Mouse (Mus musculus): ENCODE data around the gene Gas1.

Gas1 gene

GRCm38 (mm10) chr13:60173591-60174524, 3.3 kb downstream of the Gas1 start:
- in situ Hi-C loops (cut with MboI, MseI): no loop called here

GRCm38 (mm10) chr13:60173186-60173585, 4.0 kb downstream of the Gas1 start:
- in situ Hi-C loops (cut with MboI, MseI): no loop called here

DNA sequence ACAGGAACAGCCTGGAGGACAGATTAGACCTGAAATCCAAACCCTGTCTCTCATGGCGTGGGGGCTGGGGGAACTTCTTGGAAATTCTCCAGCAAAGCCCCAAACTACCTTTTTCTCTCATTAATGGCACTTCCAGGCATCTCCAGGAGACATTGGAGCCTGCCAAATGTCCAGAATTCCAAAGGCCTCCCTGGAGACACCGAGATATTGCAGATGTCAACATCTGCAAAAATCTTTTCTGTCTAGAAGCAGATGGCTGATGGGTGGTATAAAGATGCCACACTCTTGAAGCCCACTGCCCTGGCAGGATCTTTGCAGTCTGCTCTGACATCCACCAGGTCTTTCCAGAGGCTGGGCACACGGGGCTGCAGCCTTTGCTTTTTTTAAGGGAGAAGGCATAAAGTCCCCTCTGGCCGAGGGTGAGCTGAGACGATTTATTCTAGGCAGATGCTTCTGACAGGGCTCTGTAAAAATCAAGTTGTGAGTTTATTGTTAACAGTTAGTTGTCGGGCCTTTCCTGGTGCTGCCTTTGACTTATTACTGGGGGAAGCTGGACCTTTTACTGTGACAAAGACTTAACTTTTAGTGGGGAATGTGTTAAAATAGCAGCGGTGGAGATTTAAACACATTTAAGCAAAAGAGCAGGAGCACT, 4.7 kb downstream of the Gas1 start:
- in situ Hi-C loops (cut with MboI, MseI): no loop called here

- in situ Hi-C loops (cut with MboI, MseI): no loop called here
Measured at GRCm38 (mm10) chr13:60171781-60172180, 5.4 kb downstream of the Gas1 start.

DNA sequence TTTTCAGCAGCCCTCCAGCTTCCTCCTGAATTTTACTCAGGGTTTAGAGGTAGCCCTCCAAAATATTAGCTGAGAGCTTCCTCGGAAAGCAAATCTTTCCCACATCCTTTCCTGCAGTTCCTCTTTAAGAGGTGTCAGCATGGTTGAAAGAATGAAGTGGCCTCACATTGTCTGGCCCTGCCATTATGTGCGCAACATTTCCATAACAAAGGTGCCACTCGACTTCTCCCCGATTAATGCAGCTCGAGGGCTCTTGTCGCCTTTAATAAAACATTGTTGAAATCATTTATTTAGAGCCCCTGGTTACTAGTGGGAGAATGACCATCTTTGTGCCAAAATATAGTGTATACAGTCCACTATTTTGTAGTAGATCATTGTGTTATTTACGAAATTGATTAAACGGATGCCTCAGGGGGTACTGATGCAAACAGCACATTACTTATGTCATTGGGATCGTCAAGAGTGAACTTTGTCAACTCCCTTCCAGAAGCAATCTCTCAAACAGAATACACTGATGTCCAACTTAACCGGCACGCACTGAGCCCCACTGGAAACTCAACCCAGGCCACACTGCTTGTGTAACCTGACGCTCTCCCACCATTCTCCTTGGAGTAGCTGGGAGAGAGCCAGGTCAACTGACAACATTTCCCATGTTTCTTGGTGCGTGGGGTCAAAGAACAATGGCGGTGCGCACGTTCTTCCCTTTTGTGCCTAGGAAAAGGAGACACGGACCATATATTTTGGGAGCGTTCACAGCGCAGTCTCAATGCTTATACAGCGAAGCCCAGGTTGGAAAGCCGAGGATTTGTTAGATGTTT, 6.1 kb downstream of the Gas1 start:
- in situ Hi-C loops (cut with MboI, MseI): no loop called here

DNA sequence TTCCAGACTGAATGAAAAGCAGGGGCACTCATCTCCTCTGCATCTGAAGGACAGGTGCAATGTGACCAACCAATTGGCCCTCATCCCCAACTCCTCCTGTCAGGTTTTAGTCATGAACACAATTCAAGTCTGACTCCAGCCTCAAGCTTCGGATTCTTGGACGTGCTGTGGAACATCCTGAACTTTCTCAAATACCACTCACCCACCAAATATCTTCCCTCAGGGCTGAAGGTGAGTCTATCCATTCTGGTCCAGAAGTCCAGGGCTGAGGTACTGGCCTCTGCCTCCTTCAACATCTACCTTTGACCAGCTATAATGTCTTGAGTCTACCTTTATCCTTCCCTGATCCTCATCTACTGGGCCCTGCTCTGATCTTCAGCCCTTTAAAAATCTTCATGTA, 8.1 kb downstream of the Gas1 start:
- in situ Hi-C loops (cut with MboI, MseI): no loop called here

DNA sequence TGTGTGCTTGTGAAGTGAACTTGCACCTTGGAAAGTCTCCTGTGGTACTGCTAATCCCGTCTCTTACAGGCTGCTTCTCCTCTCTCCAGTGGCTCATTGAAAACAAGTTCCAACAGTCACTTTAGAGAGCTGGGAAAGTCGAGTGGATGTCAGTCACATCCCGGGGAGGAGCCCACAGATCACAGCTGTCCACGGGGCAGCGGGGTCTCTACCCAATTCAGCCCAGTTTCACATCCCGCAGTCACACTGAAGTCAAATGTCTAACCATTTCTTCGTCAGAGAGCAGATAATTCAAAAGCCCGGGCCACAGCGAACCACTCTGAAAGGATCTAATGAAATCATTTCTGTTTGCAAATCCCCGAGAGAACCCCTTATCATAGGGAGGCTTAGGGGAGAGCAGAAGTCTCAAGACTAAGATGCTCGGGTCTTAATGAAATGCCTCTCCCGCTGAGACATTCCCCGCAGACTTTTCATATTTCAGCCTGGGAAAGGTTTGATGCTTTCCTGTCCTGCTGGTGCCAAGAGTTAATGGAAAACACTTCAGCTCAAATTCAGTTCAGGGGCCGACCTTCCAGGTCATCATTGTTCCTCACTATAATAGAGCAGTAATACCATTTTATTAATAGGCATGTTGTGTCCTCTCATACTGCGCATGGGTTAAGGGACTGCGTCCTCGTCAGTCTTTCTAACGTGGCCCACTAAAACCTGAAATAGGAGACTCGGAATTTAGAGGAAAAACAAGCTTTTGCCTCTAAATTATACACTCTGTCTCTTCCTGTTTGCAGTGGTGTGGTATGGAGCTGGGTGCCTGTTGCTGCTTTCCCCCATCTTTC, 20.7 kb downstream of the Gas1 start:
- in situ Hi-C loops (cut with MboI, MseI): no loop called here

GRCm38 (mm10) chr13:60154170-60154569, 23.0 kb downstream of the Gas1 start:
- in situ Hi-C loops (cut with MboI, MseI): no loop called here

GRCm38 (mm10) chr13:60148235-60148634, 28.9 kb downstream of the Gas1 start:
- in situ Hi-C loops (cut with MboI, MseI): no loop called here

DNA sequence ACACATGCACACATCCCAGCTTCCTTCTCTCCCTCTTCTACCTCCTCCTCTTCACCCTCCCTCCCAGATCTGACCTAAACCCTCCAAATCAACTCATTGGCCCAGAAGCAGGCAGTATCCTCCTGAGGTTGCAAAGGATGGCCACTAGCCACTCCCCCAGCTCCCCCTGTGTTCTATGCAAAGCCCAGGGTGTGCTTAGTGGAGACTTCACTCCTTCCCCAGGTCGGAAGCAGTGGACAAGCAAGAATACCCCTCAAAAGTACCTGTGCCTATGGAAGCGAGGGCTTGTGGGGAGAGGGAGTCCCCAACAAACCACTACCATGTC, 29.3 kb downstream of the Gas1 start:
- in situ Hi-C loops (cut with MboI, MseI): no loop called here

DNA sequence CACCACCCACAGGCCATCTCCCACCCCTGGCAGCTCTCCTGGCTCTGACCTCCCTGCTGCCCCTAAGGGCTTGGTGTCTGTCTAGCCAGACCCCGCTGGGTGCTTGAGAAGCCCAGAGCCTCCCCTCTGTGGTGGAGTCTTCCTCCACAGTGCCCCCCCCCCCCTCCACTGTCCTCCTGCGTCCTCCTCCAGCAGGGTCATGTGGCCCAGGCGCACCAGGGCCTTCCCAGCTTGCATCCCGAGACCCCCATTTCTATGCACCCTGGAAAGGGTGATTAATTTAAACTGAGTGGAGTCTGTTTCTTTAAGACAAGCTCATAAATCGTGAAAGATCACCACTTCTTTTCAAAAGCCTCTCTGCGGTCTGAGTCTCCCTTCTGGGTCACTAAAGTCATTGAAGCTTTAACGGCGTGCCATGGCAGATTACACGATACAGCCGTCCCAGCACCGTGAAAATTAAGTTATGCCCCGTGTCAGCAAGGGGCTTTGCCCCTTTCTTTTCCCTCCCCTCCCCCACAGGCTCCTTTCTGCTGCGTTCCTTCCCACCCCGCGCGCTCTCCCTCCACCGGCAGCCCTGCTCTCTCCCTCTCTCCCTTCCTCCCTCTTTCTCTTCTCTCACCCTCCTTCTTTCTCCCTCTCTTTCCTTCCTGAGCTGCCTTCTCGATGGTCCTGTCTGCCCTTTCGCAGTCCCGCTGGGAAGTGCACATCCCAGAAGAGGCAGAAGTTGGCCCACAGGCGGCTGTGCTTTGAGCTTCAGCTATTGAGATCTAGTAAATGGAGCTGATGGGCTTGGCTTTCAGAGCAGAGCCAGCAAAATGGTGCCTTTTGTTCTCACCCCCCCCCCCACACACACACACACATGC, 29.9 kb downstream of the Gas1 start:
- in situ Hi-C loops (cut with MboI, MseI): no loop called here

DNA sequence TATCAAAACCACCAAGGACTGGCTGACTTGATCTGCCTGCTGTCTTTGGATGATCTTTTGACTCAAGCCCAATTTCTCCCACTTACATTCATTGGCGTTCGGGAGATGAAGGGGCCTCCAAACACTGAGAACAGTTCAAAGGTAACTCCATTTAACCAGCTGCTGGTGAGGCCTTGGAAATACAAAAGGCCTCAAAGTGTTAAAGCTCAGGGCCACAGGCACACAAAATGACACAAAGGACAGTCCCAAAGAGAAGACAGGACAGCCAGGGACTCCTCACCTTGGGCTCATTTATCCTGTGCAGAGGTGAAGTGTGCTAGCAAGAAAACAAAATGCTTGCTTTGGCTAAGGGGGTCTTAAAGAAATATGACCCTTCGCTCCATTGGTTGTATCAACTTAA, 30.9 kb downstream of the Gas1 start:
- in situ Hi-C loops (cut with MboI, MseI): no loop called here

- in situ Hi-C loops (cut with MboI, MseI): loop anchor here (5.0 kb wide), 1 partner anchor 100 kb away; no protein-coding TSS in a partner anchor
Measured at GRCm38 (mm10) chr13:60136962-60137361, 40.2 kb downstream of the Gas1 start.

- in situ Hi-C loops (cut with MboI, MseI): no loop called here
Measured at GRCm38 (mm10) chr13:60134439-60134799, 42.7 kb downstream of the Gas1 start.

DNA sequence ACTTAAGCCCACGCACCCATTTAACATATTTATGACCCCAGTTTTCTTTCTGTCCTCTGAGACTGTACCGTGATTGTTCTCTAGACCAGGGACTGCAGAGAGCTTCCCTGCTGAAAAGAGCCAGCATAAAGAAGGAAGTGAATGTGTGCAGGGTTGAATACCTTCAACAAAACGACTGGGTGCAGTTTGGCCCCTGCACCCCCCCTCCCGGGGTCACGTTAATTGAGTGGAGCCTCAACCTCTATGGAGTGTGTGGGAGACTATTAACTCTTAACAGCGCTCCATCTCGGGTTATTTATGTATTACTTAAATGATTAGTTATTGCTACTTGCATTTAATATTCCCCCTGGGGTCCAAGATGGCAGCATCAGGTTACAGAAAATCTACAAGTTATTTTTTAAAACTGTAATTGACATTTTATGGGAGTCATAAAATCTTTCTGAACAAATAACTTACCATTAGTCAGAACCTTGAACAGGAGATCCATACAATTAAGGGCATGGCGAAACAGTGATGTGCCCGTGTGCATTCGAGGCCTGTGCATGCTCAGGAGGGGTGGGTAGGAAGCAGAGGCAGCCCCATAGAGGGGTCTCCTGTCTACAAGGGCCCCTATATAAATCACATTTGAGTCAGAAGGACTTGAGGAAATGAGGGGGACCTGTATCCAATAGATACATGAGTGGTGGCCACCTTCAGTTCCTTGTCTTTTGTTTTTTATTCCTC, 43.3 kb downstream of the Gas1 start:
- in situ Hi-C loops (cut with MboI, MseI): no loop called here

DNA sequence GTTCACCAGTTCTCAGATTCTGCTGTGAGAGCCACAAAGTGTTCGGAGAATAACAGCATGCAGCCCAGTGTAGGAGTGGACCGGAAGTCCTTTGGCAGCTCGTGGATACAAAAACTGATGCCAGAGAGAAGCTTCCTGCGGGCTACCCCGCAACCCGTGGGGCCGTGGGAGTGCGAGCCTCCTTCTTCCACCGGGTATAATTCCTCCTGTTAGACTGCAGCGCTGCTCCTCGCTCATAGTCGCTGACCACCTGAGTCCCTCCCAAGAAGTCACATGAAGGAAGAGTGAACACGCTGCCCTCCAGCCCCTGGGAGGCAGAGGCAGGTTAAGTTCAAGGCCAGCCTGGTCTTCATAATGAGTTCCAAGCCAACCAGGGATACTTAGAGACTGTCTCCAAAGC, 45.4 kb downstream of the Gas1 start:
- in situ Hi-C loops (cut with MboI, MseI): no loop called here

- in situ Hi-C loops (cut with MboI, MseI): no loop called here
Measured at GRCm38 (mm10) chr13:60129541-60129940, 47.6 kb downstream of the Gas1 start.

DNA sequence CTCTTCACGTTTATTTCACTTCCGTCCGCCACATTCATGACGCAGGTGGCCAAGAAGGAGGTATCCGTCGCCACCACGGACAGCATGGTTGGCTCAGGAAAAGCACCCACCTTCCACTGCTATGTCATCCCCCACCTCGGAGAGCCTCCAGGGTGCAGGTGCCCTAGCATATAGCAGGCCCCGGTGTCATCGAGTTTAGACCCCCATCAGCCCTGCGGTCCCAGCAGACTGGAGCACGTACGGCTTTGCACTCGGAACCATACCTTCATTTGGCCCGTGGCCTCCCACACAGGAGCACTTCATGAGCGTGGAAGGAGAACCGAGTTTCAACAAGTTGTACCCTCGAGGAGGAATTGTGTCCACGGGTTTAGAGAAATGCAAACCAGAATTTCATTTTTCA, 50.8 kb downstream of the Gas1 start:
- in situ Hi-C loops (cut with MboI, MseI): no loop called here

DNA sequence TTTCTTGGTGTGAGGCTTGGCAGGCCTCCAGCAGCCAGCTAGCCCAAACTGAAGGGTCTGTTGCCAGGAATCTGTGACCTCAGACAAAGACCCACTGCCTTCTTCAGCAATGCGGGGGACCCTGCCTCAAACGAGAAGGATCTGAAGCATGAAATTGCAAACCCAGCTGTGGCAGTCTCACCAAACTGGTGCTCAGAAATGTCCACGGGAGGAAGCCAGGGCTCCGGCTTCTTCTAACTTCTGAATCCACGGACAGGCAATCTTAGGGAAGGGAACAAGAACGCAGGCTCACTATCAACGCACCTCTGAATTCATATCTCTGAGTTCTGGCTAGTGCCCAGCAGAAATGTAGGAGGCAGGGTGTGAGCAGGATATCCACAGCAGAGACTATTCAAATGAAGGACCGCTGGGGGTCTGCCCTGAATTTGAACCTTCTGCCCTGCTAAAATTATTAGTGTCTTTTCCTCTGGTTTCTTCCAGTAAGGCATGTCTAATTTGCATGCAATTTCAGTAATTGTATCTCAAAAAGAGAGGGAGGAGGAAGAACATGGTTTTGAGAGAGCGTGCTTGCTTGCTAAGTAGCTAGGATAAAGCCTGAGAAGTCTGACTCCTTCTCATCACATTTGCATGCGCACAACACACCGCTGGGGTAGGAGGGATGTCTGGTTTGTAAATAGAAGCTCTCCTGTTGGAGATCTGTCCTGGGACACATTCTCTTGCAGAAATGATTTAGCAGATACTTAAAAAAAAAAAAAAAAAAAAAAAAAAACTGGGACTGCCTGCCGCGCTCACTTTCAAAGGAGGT, 51.5 kb downstream of the Gas1 start:
- in situ Hi-C loops (cut with MboI, MseI): no loop called here
